Mouse (Mus musculus) heart, embryonic 10.5 days (tissue): ENCODE data around the gene Vpreb3. TPM values are rescaled to one million over a fixed set of nuclear protein-coding genes. Genes with fewer than 3 reads are reported as not detected.

Experiments used
- DNase-seq: peaks from one replicate; pipeline ENCODE4 v3.0.0-alpha.2; 2017; ENCODE audit warnings: low spot score
- H3K27ac ChIP-seq: fragments of 300-500 bp; sonication (generic); 2 replicates; pipeline ENCODE4 v1.5.1; 2016; ENCODE audit warnings: mild to moderate bottlenecking
- H3K27me3 ChIP-seq: fragments of 300-500 bp; sonication (generic); 2 replicates; pipeline ENCODE4 v1.6.1; 2016; ENCODE audit warnings: mild to moderate bottlenecking; ENCODE audit not compliant: poor library complexity, insufficient read depth, severe bottlenecking
- H3K36me3 ChIP-seq: fragments of 300-500 bp; sonication (generic); 2 replicates; pipeline ENCODE4 v1.6.1; 2016; ENCODE audit warnings: mild to moderate bottlenecking, moderate library complexity
- H3K4me1 ChIP-seq: fragments of 300-500 bp; sonication (generic); 2 replicates; pipeline ENCODE4 v1.6.1; 2016; ENCODE audit warnings: mild to moderate bottlenecking
- H3K4me3 ChIP-seq: fragments of 300-500 bp; sonication (generic); 2 replicates; pipeline ENCODE4 v1.5.1; 2016; ENCODE audit warnings: mild to moderate bottlenecking, moderate library complexity
- H3K9me3 ChIP-seq: fragments of 300-500 bp; sonication (generic); 2 replicates; pipeline ENCODE4 v1.6.1; 2016; ENCODE audit warnings: mild to moderate bottlenecking, moderate library complexity
- WGBS: fragments of 180-500 bp; shearing (Covaris S2); methylation state at CpG from one replicate; pipeline ENCODE4 v1.1.7; 2016; 5-methylcytosine and 5-hydroxymethylcytosine counted together
- polyA plus RNA-seq: library from polyadenylated mRNA; unstranded; fragments of >200 nt; fragmentation: Nextera tagmentation; extraction: Ambion mirVana; gene quantifications from 2 replicates; pipeline ENCODE4 v1.2.1, GENCODE M21; 2016

Gene Vpreb3
- polyA plus RNA-seq, 1 experiment from 2014 or later, result 0.83 TPM

- peaks cover 65% of the 10 kb centered on the region for H3K36me3 ChIP-seq
- WGBS, result 87% methylated on average over 8 of the region's 8 CpGs
These were observed 26.0 kb upstream of the Vpreb3 start for GRCm38 (mm10) chr10:75916840-75917239.

GRCm38 (mm10) chr10:75919026-75919425 lies 23.8 kb upstream of the Vpreb3 start:
- WGBS, result 91% methylated on average over 5 of the region's 5 CpGs
- Histone ChIP-seq H3K4me3 (no peak overlapping the region), H3K36me3 (peaks cover 53% of the 10 kb centered on the region), H3K27me3 (no peaks in the 10 kb centered on the region), H3K4me1 (peaks cover 52% of the 10 kb centered on the region), H3K27ac (no peak overlapping the region), H3K9me3 (no peaks in the 10 kb centered on the region)
- DNase-seq, result no peak

More at GRCm38 (mm10) chr10:75916840-75917239, 26.0 kb upstream of the Vpreb3 start:
- no peaks in the 10 kb centered on the region for H3K9me3 ChIP-seq
- no peak overlapping the region for H3K4me3 ChIP-seq
- no peaks in the 10 kb centered on the region for H3K27me3 ChIP-seq
- H3K27ac ChIP-seq, result no peak overlapping the region
- H3K4me1 ChIP-seq, result peaks cover 54% of the 10 kb centered on the region
- no peak for DNase-seq

- under 1% methylated on average over 76 of the region's 76 CpGs for WGBS
- Histone ChIP-seq H3K27me3 (peaks cover 10% of the 10 kb centered on the region), H3K36me3 (peaks cover 47% of the 10 kb centered on the region), H3K9me3 (no peaks in the 10 kb centered on the region), H3K4me3 (peak within 1 kb of the TSS; percentile 93), H3K4me1 (peaks cover 40% of the 10 kb centered on the region), H3K27ac (peak within 1 kb of the TSS; percentile 99)
- DNase-seq, result peak; percentile 97
These were observed 21.7 kb upstream of the Vpreb3 start, which contains the start of gene Smarcb1 for GRCm38 (mm10) chr10:75921026-75921725. Gene Smarcb1 (minus strand): TSS chr10:75921617.

- peaks cover 41% of the 10 kb centered on the region for H3K4me1 ChIP-seq
- peak overlapping the region; percentile 93 for H3K4me3 ChIP-seq
- H3K27ac ChIP-seq, result peak overlapping the region; percentile 99
- H3K9me3 ChIP-seq, result no peaks in the 10 kb centered on the region
- no peak for DNase-seq
- peaks cover 47% of the 10 kb centered on the region for H3K36me3 ChIP-seq
- H3K27me3 ChIP-seq, result peaks cover 16% of the 10 kb centered on the region
- WGBS, result 7% methylated on average over 22 of the region's 22 CpGs
These were observed 20.9 kb upstream of the Vpreb3 start for GRCm38 (mm10) chr10:75921726-75922560.

- Histone ChIP-seq H3K27ac (no peak overlapping the region), H3K4me1 (peaks cover 30% of the 10 kb centered on the region), H3K9me3 (no peaks in the 10 kb centered on the region), H3K36me3 (peaks cover 37% of the 10 kb centered on the region), H3K4me3 (no peak overlapping the region), H3K27me3 (peaks cover 40% of the 10 kb centered on the region)
- 66% methylated on average over 2 of the region's 2 CpGs for WGBS
- DNase-seq, result no peak
These were observed 18.5 kb upstream of the Vpreb3 start for GRCm38 (mm10) chr10:75924324-75924723.

GRCm38 (mm10) chr10:75926396-75926795 lies 16.5 kb upstream of the Vpreb3 start:
- no peak overlapping the region for H3K4me3 ChIP-seq
- peaks cover 37% of the 10 kb centered on the region for H3K36me3 ChIP-seq
- peaks cover 61% of the 10 kb centered on the region for H3K27me3 ChIP-seq
- WGBS, result 48% methylated on average over 13 of the region's 13 CpGs
- DNase-seq, result no peak
- H3K4me1 ChIP-seq, result peaks cover 23% of the 10 kb centered on the region
- H3K27ac ChIP-seq, result no peak overlapping the region
- H3K9me3 ChIP-seq, result no peaks in the 10 kb centered on the region

GRCm38 (mm10) chr10:75930304-75930703 lies 12.6 kb upstream of the Vpreb3 start:
- Histone ChIP-seq H3K27ac (no peak overlapping the region), H3K4me3 (no peak overlapping the region), H3K9me3 (no peaks in the 10 kb centered on the region), H3K27me3 (peaks cover 91% of the 10 kb centered on the region), H3K4me1 (peaks cover 36% of the 10 kb centered on the region), H3K36me3 (peaks cover 22% of the 10 kb centered on the region)
- DNase-seq, result no peak
- 27% methylated on average over 6 of the region's 6 CpGs for WGBS

- H3K4me1 ChIP-seq, result peaks cover 45% of the 10 kb centered on the region
- no peaks in the 10 kb centered on the region for H3K9me3 ChIP-seq
- H3K36me3 ChIP-seq, result peaks cover 16% of the 10 kb centered on the region
- peak overlapping the region; percentile 74 for H3K4me3 ChIP-seq
- peaks cover 87% of the 10 kb centered on the region for H3K27me3 ChIP-seq
- no peak for DNase-seq
- WGBS, result 23% methylated on average over 7 of the region's 7 CpGs
- H3K27ac ChIP-seq, result no peak overlapping the region
These were observed 11.5 kb upstream of the Vpreb3 start for GRCm38 (mm10) chr10:75931311-75931710.

- H3K4me1 ChIP-seq, result peaks cover 47% of the 10 kb centered on the region
- WGBS, result 2% methylated on average over 38 of the region's 44 CpGs
- peaks cover 7% of the 10 kb centered on the region for H3K36me3 ChIP-seq
- no peak for DNase-seq
- H3K27ac ChIP-seq, result peak overlapping the region; percentile 94
- H3K9me3 ChIP-seq, result no peaks in the 10 kb centered on the region
- peak overlapping the region; percentile 74 for H3K4me3 ChIP-seq
- H3K27me3 ChIP-seq, result peaks cover 88% of the 10 kb centered on the region
These were observed 10.7 kb upstream of the Vpreb3 start for GRCm38 (mm10) chr10:75932081-75932678.

- Histone ChIP-seq H3K4me3 (peak within 1 kb of the TSS; percentile 74), H3K27me3 (peaks cover 88% of the 10 kb centered on the region), H3K4me1 (peaks cover 54% of the 10 kb centered on the region), H3K27ac (peak within 1 kb of the TSS; percentile 94), H3K9me3 (no peaks in the 10 kb centered on the region), H3K36me3 (peaks cover 2% of the 10 kb centered on the region; the same call in 1 of the 2 replicates)
- WGBS, result 35% methylated on average over 6 of the region's 6 CpGs
- no peak for DNase-seq
These were observed 10.0 kb upstream of the Vpreb3 start, which contains the start of gene Chchd10 for GRCm38 (mm10) chr10:75932891-75933290. Gene Chchd10 (plus strand): TSS chr10:75933130.

GRCm38 (mm10) chr10:75934991-75935390 lies 7.9 kb upstream of the Vpreb3 start:
- H3K9me3 ChIP-seq, result no peaks in the 10 kb centered on the region
- 68% methylated on average over 1 of the region's 1 CpGs for WGBS
- peaks cover 68% of the 10 kb centered on the region for H3K27me3 ChIP-seq
- H3K27ac ChIP-seq, result peak overlapping the region; percentile 94; the same call in 1 of the 2 replicates
- DNase-seq, result no peak
- H3K36me3 ChIP-seq, result 0 out of 2 replicates have a peak, but pooled peaks cover 2% of the 10 kb centered on the region
- peak overlapping the region; percentile 85 for H3K4me3 ChIP-seq
- H3K4me1 ChIP-seq, result peaks cover 67% of the 10 kb centered on the region

GRCm38 (mm10) chr10:75935680-75936541 lies 6.9 kb upstream of the Vpreb3 start, which contains the start of gene Mmp11:
Gene Mmp11 (minus strand): TSS chr10:75936496.
- Histone ChIP-seq H3K27me3 (peaks cover 59% of the 10 kb centered on the region), H3K27ac (peak within 1 kb of the TSS; percentile 94), H3K9me3 (no peaks in the 10 kb centered on the region), H3K4me1 (peaks cover 69% of the 10 kb centered on the region), H3K4me3 (peak within 1 kb of the TSS; percentile 85), H3K36me3 (0 out of 2 replicates have a peak, but pooled peaks cover 2% of the 10 kb centered on the region)
- 1% methylated on average over 51 of the region's 51 CpGs for WGBS
- DNase-seq, result peak; percentile 95
